Mouse (Mus musculus): ENCODE measurements around the gene Rasgef1b. TPM values are rescaled to one million over a fixed set of nuclear protein-coding genes. Genes with fewer than 3 reads are reported as not detected.

Rasgef1b gene
- polyA plus RNA-seq, 1 experiment, result 8.6 TPM

GRCm38 (mm10) chr5:99478716-99479115, 250.1 kb downstream of the Rasgef1b start:
- no peak for TF ChIP-seq CTCF (conservative IDR thresholded peaks at IDR 0.05; ENCODE audit: insufficient read depth, insufficient read length, low read depth, low read length)
- no peak for TF ChIP-seq POLR2A (IDR thresholded peaks at IDR 0.05; ENCODE audit: low read depth, low read length)
- Histone ChIP-seq H3K27ac (ENCODE audit: insufficient read depth, low read depth, low read length) (no peak overlapping the region), H3K4me1 (ENCODE audit: control insufficient read depth, insufficient read depth, low read length) (no peaks in the 10 kb centered on the region), H3K4me3 (ENCODE audit: insufficient read depth, low read depth, low read length) (no peak overlapping the region), H3K27me3 (replicated peaks; ENCODE audit: control insufficient read depth, insufficient read depth, low read length) (no peaks in the 10 kb centered on the region), H3K36me3 (ENCODE audit: control insufficient read depth, insufficient read depth, low read length) (no peaks in the 10 kb centered on the region)
- DNase-seq, result no peak
- WGBS, result 74% methylated on average over 4 of the region's 4 CpGs

DNA sequence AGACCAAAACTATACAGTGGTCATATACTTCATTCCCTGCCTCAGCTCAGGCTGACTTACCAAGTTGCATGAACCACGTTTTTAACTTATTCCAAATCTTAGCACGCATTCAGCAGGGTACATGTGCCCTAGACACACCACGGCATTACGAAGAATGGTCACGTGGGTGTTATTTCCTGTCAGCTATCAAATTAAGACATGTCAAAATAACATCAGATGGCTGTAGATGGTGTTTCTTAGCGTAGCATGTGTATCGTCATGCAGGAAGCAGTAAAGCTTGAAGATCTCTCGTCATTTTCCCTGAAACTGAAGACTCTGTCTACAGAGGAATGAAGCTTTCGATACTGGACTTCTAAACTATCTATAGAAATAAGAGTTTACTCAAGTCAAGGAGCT, 251.4 kb downstream of the Rasgef1b start:
- no peak for TF ChIP-seq CTCF (conservative IDR thresholded peaks at IDR 0.05; ENCODE audit: insufficient read depth, insufficient read length, low read depth, low read length)
- no peak for TF ChIP-seq POLR2A (IDR thresholded peaks at IDR 0.05; ENCODE audit: low read depth, low read length)
- H3K27me3 ChIP-seq (replicated peaks; ENCODE audit: control insufficient read depth, insufficient read depth, low read length), result no peaks in the 10 kb centered on the region
- no peaks in the 10 kb centered on the region for H3K4me1 ChIP-seq (ENCODE audit: control insufficient read depth, insufficient read depth, low read length)
- no peaks in the 10 kb centered on the region for H3K36me3 ChIP-seq (ENCODE audit: control insufficient read depth, insufficient read depth, low read length)
- no peak overlapping the region for H3K4me3 ChIP-seq (ENCODE audit: insufficient read depth, low read depth, low read length)
- 93% methylated on average over 9 of the region's 9 CpGs for WGBS
- no peak overlapping the region for H3K27ac ChIP-seq (ENCODE audit: insufficient read depth, low read depth, low read length)
- no peak for DNase-seq

DNA sequence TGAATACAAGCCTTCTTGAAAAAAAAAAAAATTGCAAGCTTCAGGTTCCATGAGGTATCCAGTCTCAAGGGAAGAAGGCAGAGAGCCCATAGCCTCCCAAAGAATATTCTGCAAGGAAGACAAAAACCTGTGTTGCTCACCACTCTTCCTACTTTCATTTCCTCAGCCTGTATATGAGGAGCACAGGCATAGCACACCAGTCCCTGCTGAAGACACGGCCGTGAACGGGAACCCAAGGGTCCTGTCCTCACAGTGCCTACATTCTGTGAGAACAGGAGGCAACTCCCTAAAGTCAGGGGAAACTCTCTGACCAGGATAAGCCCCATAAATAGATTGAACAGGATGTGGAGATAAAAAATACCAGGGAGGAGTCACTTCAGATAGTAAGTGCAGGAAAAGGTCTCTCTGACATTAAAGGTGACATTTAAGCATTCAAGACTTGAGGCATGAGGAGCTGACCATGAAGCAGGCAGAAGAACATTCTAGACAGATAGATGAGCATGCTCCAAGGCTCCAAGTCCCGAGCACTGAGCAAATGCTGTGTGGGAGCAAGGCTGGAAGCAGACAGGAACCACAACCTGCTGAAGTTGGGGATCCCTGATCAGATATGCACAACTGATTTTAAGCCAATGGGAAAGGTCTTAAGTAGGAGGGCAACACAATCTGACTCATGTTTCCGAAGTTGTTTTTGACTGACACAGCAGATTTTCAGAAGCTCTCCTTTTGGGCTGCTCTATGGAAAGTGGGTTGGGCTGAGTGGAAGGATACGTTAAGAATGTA, 252.0 kb downstream of the Rasgef1b start:
- no peak overlapping the region for H3K4me3 ChIP-seq (ENCODE audit: insufficient read depth, low read depth, low read length)
- no peak for DNase-seq
- no peak for TF ChIP-seq CTCF (conservative IDR thresholded peaks at IDR 0.05; ENCODE audit: insufficient read depth, insufficient read length, low read depth, low read length)
- no peak for TF ChIP-seq POLR2A (IDR thresholded peaks at IDR 0.05; ENCODE audit: low read depth, low read length)
- no peaks in the 10 kb centered on the region for H3K36me3 ChIP-seq (ENCODE audit: control insufficient read depth, insufficient read depth, low read length)
- H3K27me3 ChIP-seq (replicated peaks; ENCODE audit: control insufficient read depth, insufficient read depth, low read length), result no peaks in the 10 kb centered on the region
- H3K4me1 ChIP-seq (ENCODE audit: control insufficient read depth, insufficient read depth, low read length), result no peaks in the 10 kb centered on the region
- no peak overlapping the region for H3K27ac ChIP-seq (ENCODE audit: insufficient read depth, low read depth, low read length)
- WGBS, result 76% methylated on average over 6 of the region's 6 CpGs

DNA sequence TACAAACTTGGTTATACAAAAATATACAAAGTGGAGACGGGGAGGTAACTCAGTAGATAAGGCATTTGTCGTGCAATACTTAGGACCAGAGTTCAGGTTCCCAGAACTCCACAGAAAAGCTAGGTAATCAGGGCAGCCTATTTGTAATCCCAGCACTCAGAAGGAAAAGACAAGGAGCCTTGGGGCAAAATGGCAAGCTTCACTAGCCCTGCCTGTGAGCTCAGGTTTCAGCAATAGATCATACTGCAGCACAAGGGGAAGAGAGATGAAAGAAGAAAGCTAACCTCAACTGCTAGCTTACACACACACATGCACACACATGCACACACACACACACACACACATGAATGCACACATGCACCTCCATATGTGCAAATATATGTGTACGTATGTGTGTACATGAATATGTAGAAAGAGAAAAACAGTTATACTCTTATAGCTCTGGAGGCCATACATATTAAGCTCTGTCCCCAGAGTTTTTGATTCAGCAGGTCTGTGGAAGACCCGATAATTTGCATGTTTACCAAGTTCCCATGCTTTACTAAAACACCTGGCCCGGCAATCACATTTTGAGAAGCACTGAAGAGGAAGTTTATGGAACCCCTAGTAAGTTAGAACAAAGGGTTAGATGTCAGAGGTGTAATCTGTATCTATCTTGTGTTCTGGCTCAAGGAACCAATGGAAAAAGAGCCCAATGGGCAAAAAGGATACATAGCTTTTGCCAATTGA, 256.1 kb downstream of the Rasgef1b start:
- no peak for TF ChIP-seq POLR2A (IDR thresholded peaks at IDR 0.05; ENCODE audit: low read depth, low read length)
- no peak for TF ChIP-seq CTCF (conservative IDR thresholded peaks at IDR 0.05; ENCODE audit: insufficient read depth, insufficient read length, low read depth, low read length)
- Histone ChIP-seq H3K4me1 (ENCODE audit: control insufficient read depth, insufficient read depth, low read length) (no peaks in the 10 kb centered on the region), H3K4me3 (ENCODE audit: insufficient read depth, low read depth, low read length) (no peak overlapping the region), H3K27me3 (replicated peaks; ENCODE audit: control insufficient read depth, insufficient read depth, low read length) (no peaks in the 10 kb centered on the region), H3K36me3 (ENCODE audit: control insufficient read depth, insufficient read depth, low read length) (no peaks in the 10 kb centered on the region), H3K27ac (ENCODE audit: insufficient read depth, low read depth, low read length) (no peak overlapping the region)
- 78% methylated on average over 5 of the region's 5 CpGs for WGBS
- DNase-seq, result no peak

DNA sequence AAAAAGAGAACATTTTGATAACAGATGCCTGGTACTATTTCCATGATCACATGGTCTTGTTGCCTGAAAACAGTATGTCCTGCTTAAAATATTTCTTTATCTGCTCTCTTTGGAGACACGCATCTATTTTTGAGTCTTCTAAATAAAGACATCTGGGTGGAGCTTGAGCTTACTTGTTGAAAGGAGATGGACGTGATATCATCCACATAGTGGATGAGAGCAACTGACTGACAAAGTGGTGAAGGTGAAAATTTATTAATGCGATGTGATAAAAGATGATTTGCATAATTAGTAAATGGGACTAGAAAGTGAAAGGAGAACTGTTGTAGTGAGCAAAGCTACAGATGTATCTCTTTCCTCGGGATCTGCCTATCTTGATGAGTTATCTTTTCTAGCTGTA, 257.1 kb downstream of the Rasgef1b start:
- TF ChIP-seq CTCF (conservative IDR thresholded peaks at IDR 0.05; ENCODE audit: insufficient read depth, insufficient read length, low read depth, low read length), result no peak
- TF ChIP-seq POLR2A (IDR thresholded peaks at IDR 0.05; ENCODE audit: low read depth, low read length), result no peak
- DNase-seq, result no peak
- no peak overlapping the region for H3K4me3 ChIP-seq (ENCODE audit: insufficient read depth, low read depth, low read length)
- 76% methylated on average over 4 of the region's 4 CpGs for WGBS
- H3K4me1 ChIP-seq (ENCODE audit: control insufficient read depth, insufficient read depth, low read length), result no peaks in the 10 kb centered on the region
- no peak overlapping the region for H3K27ac ChIP-seq (ENCODE audit: insufficient read depth, low read depth, low read length)
- H3K27me3 ChIP-seq (replicated peaks; ENCODE audit: control insufficient read depth, insufficient read depth, low read length), result no peaks in the 10 kb centered on the region
- no peaks in the 10 kb centered on the region for H3K36me3 ChIP-seq (ENCODE audit: control insufficient read depth, insufficient read depth, low read length)

- Histone ChIP-seq H3K4me3 (ENCODE audit: insufficient read depth, low read depth, low read length) (no peak overlapping the region), H3K36me3 (ENCODE audit: control insufficient read depth, insufficient read depth, low read length) (no peaks in the 10 kb centered on the region), H3K27ac (ENCODE audit: insufficient read depth, low read depth, low read length) (no peak overlapping the region), H3K27me3 (replicated peaks; ENCODE audit: control insufficient read depth, insufficient read depth, low read length) (no peaks in the 10 kb centered on the region), H3K4me1 (ENCODE audit: control insufficient read depth, insufficient read depth, low read length) (no peaks in the 10 kb centered on the region)
- TF ChIP-seq CTCF (conservative IDR thresholded peaks at IDR 0.05; ENCODE audit: insufficient read depth, insufficient read length, low read depth, low read length) (no peak), POLR2A (IDR thresholded peaks at IDR 0.05; ENCODE audit: low read depth, low read length) (no peak)
- DNase-seq, result no peak
Observed at GRCm38 (mm10) chr5:99470613-99471012, 258.3 kb downstream of the Rasgef1b start.

DNA sequence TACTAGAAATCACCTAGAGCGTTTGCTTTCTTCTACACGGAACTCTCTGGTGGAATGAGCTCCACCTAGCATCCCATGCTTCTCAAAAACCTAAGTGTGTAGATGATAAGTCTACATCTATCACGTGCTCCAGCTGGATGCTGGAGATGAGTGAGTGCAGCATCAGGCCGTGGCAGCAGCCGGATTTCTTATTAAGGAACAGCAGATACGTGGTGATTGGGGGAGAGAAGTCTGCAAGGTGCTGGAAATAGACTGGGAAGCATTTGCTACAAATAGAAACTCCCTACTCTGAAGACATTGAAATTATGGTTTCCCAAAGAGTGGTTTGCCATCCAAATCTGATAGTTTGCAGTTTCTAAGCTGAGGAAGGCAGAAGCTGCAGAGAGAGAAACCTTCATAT, 269.9 kb downstream of the Rasgef1b start:
- Histone ChIP-seq H3K4me1 (ENCODE audit: control insufficient read depth, insufficient read depth, low read length) (no peaks in the 10 kb centered on the region), H3K36me3 (ENCODE audit: control insufficient read depth, insufficient read depth, low read length) (no peaks in the 10 kb centered on the region), H3K27me3 (replicated peaks; ENCODE audit: control insufficient read depth, insufficient read depth, low read length) (no peaks in the 10 kb centered on the region), H3K27ac (ENCODE audit: insufficient read depth, low read depth, low read length) (no peak overlapping the region), H3K4me3 (ENCODE audit: insufficient read depth, low read depth, low read length) (no peak overlapping the region)
- DNase-seq, result no peak
- TF ChIP-seq CTCF (conservative IDR thresholded peaks at IDR 0.05; ENCODE audit: insufficient read depth, insufficient read length, low read depth, low read length) (no peak), POLR2A (IDR thresholded peaks at IDR 0.05; ENCODE audit: low read depth, low read length) (no peak)
- WGBS, result 91% methylated on average over 6 of the region's 6 CpGs
